Mouse (Mus musculus) cerebellum, adult 2 months (tissue): ENCODE measurements around the gene Abraxas1. TPM values are rescaled to one million over a fixed set of nuclear protein-coding genes. Genes with fewer than 3 reads are reported as not detected.

Experiments
- DNase-seq, 2 experiments: peaks; one replicate each; pipeline ENCODE4 v3.0.0; 2021
- H3K27ac ChIP-seq: fragments of 200-500 bp; 2 replicates; pipeline ENCODE4 v1.5.1; 2012; ENCODE audit warnings: low read length, control low read depth, inconsistent platforms; ENCODE audit not compliant: insufficient read depth
- H3K27me3 ChIP-seq: fragments of 200-500 bp; 2 replicates; pipeline ENCODE4 v1.6.1; 2012; ENCODE audit warnings: inconsistent platforms, mild to moderate bottlenecking, low read length, moderate library complexity; ENCODE audit not compliant: control insufficient read depth, insufficient read depth
- H3K4me1 ChIP-seq: fragments of 200-500 bp; 2 replicates; pipeline ENCODE4 v1.6.1; 2011; ENCODE audit warnings: low read length; ENCODE audit not compliant: control insufficient read depth, insufficient read depth
- H3K4me3 ChIP-seq: fragments of 200-500 bp; replicated peaks from 2 replicates; pipeline ENCODE3; 2011; ENCODE audit warnings: mild to moderate bottlenecking, low read depth, low read length, control low read depth; ENCODE audit not compliant: insufficient read depth
- CTCF ChIP-seq: fragments of 200-500 bp; IDR thresholded peaks from 2 replicates; pipeline ENCODE4 v1.5.1; 2011; ENCODE audit warnings: low read depth, mild to moderate bottlenecking, control low read depth, low read length, moderate library complexity, borderline replicate concordance; ENCODE audit not compliant: insufficient read depth
- POLR2A ChIP-seq: fragments of 200-500 bp; IDR thresholded peaks from 2 replicates; pipeline ENCODE4 v1.6.1; 2011; ENCODE audit warnings: low read length, control low read depth, borderline replicate concordance; ENCODE audit not compliant: insufficient read depth
- WGBS: fragments of 180-500 bp; shearing (Covaris S2); methylation state at CpG from one replicate; pipeline ENCODE4 v1.1.7; 2018; 5-methylcytosine and 5-hydroxymethylcytosine counted together
- polyA plus RNA-seq: library from polyadenylated mRNA; depleted of rRNA; stranded (reverse); fragments of >200 nt; gene quantifications from 2 replicates; pipeline ENCODE4 v1.2.3, GENCODE M21; 2012; rRNA removed

Gene Abraxas1
- polyA plus RNA-seq: 9.3 and 10.1 TPM in 2 replicates

DNA sequence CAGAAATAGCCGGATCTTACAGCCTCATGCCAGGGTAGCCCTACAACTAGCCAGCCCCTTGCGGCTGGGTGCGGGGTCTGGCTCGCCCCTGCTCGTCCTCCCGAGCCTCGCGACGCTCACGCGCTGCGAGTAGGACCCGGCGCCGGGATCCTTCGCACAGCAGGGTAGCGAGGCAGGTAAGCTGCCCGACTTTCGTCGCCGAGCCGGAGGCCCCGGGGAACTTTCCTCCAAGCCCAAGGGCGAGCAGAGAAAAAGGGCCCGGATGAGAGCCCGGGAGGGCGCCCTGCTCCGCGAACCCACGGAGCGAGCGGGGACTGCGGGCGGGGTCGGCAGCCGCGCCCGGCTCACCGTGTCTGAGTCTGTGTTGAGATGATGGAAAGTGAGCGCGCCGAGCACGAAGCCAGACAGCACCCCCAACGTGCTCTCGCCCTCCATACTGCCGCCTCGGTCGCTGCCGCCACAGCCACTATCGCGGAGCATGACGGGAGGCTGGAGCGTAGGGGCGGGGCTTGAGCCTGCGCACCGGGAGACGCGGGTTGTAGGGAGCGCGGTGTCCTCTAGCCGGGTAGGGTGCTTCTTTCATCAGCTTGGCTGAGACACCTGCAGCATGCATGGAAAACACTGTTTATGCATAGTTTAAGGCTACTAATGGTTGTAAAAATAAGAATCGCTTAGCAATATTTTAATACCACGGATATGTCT, at the start of gene Abraxas1:
Gene Abraxas1 (minus strand): TSS at position 483 of the 702 bp plus-strand sequence.
- no peaks in the 10 kb centered on the region for H3K27me3 ChIP-seq
- no peak within 1 kb of the TSS for H3K27ac ChIP-seq
- WGBS: under 1% methylated on average over 63 of the region's 63 CpGs
- H3K4me3 ChIP-seq: peak within 1 kb of the TSS; percentile 49
- DNase-seq: peak; percentile 88 to 91
- no peaks in the 10 kb centered on the region; the same call in 1 of the 2 replicates for H3K4me1 ChIP-seq
- TF ChIP-seq POLR2A (peak; percentile 89), CTCF (no peak)

DNA sequence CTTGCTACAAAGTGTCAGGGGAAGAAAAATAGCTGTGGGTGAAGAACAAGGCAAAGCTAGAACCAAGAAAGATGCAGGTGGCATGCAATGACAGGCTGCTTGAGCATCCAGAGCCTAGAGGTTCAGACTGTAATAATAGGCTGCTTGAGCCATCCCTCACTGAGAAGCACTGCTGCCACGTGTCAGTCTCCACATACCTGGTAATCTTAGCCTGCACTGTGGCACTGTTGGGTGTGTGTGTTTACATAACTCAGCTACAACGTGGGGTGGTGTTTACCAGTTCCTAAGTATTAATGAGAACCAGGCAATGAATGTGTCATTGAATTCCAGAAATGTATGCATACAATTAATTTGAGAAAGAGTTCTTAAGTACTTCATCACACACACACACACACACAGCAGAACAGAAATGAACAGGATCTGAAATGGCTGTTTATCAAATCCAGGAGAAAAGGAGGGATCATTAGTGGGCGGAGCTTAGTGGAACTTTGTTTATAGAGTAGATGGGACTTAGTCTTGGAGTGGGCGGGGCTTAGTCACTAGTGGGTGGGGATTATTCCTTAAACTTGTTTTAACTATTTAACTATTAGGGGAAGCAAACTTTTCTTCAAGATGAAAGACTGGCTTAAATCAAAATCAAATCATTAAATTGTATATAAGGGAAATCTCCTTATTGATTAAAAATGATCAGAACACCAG, 48.6 kb upstream of the Abraxas1 start:
- WGBS: 74% methylated on average over 4 of the region's 4 CpGs
- TF ChIP-seq CTCF: no peak
- no peak for TF ChIP-seq POLR2A
- no peak overlapping the region for H3K27ac ChIP-seq
- no peaks in the 10 kb centered on the region for H3K4me1 ChIP-seq
- DNase-seq: no peak
- H3K27me3 ChIP-seq: no peaks in the 10 kb centered on the region; the same call in 1 of the 2 replicates
- no peak overlapping the region for H3K4me3 ChIP-seq

DNA sequence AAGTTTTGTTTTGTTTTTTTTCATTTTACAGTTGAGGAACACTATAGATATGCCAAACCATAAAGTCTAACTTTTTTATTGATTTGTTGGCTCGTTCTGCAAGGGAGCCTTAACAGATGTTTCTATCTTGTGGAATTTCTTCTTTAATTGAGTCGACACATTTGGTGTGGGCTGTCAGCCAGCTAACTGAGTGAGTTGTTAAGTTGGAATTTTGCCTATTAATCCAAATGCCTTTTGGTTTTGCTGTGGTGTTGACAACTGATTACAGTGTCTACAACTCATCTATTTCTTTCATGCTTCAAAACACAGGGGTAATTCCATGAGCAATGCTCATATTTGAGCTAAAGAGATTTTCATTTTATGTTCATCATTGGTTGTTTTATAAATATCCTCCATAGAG, 45.4 kb upstream of the Abraxas1 start:
- 27% methylated on average over 2 of the region's 2 CpGs for WGBS
- Histone ChIP-seq H3K27me3 (no peaks in the 10 kb centered on the region; the same call in 1 of the 2 replicates), H3K4me1 (no peaks in the 10 kb centered on the region), H3K4me3 (no peak overlapping the region), H3K27ac (no peak overlapping the region)
- TF ChIP-seq CTCF: no peak
- TF ChIP-seq POLR2A: no peak
- DNase-seq: no peak

DNA sequence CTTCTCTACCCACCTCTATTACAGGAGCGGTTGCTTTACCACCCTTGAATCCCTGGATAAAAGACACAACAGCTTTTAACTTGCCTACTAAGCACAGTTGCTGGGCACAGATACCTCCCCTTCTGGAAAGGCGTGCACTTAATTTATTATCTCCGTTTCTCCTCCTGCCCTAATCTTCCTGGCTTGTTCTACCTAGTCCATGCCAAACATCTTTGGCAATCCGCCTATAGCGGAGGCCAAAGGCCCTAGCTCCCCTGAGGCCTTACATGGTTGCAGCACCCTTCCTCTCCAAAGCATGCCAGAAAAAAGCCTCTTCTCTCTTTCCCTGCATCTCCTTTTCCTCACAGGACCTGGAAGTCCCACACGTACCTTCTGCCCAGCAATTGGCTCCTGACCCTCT, 43.7 kb upstream of the Abraxas1 start:
- no peak for TF ChIP-seq POLR2A
- TF ChIP-seq CTCF: no peak
- no peaks in the 10 kb centered on the region; the same call in 1 of the 2 replicates for H3K4me1 ChIP-seq
- H3K27me3 ChIP-seq: no peaks in the 10 kb centered on the region
- no peak for DNase-seq
- H3K4me3 ChIP-seq: no peak overlapping the region
- 36% methylated on average over 6 of the region's 6 CpGs for WGBS
- no peak overlapping the region for H3K27ac ChIP-seq

DNA sequence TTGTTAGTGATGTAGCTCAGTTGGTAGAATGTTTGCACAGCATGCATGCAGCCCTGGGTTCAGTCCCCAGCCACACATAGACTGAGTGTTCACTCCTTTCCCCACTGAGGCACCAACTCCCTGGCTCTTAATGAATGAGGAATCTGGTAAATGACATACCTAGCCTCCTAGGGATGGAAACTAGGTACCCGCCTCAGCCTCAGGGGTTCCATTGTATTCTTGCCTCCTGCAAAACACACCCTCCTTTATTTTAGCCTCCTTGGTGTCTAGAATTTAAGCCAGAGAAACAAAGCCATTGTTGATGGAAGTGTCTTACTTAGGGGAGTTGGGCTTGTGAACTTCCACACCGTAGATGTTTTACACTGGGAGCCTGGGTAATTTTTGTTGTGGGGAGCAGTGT, 42.3 kb upstream of the Abraxas1 start:
- no peak for TF ChIP-seq CTCF
- TF ChIP-seq POLR2A: no peak
- Histone ChIP-seq H3K27me3 (no peaks in the 10 kb centered on the region), H3K4me3 (no peak overlapping the region), H3K4me1 (no peaks in the 10 kb centered on the region; the same call in 1 of the 2 replicates), H3K27ac (no peak overlapping the region)
- DNase-seq: no peak
- WGBS: 70% methylated on average over 2 of the region's 2 CpGs

DNA sequence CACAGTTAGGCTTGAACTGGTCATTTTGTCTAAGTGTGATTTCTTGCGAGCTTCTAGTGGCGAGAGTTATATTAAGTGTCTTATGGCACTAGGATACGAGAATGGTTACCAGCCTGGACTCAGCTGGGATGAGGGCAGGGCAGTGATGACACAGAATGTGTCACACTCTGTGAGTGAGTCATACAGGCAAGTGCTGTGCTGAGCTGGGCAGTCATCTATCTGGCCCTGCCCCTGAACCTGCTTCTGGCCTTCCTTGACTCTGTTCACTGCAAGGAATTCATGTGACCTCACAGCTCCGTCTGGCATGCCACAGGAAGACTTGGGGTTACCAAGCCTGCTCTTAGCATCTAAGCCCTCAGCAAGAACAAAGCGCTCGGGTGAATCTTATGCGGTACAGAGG, 41.0 kb upstream of the Abraxas1 start:
- TF ChIP-seq CTCF (no peak), POLR2A (no peak)
- whole genome bisulfite sequencing: 86% methylated on average over 7 of the region's 7 CpGs
- DNase-seq: no peak
- H3K27ac ChIP-seq: no peak overlapping the region
- no peaks in the 10 kb centered on the region; the same call in 1 of the 2 replicates for H3K4me1 ChIP-seq
- H3K27me3 ChIP-seq: no peaks in the 10 kb centered on the region
- no peak overlapping the region for H3K4me3 ChIP-seq

DNA sequence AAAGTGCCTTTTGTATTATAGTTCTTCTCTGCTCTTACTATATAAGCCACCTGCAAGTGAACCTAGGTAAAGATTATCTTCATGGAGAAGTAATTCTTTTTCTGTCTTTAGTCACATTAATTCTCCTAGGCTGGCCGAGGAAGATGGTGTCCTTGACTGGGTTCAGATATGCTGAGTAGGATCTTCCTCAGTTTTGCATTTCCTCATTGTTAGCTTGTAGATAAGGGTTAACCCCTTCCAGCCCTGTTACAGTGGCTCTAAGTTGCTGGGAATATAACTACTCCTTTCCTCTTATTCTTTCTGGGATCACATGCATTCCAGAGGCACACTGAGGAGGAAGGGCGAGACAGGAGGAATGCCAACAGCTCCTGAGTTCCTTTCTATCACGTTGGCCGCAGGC, 40.4 kb upstream of the Abraxas1 start:
- no peak overlapping the region for H3K4me3 ChIP-seq
- no peak for TF ChIP-seq POLR2A
- TF ChIP-seq CTCF: no peak
- 69% methylated on average over 4 of the region's 4 CpGs for WGBS
- no peak overlapping the region for H3K27ac ChIP-seq
- no peaks in the 10 kb centered on the region; the same call in 1 of the 2 replicates for H3K4me1 ChIP-seq
- DNase-seq: no peak
- no peaks in the 10 kb centered on the region for H3K27me3 ChIP-seq
